Mouse (Mus musculus): Measurements from ENCODE around the gene Uck2. TPM values are rescaled to one million over a fixed set of nuclear protein-coding genes. Genes with fewer than 3 reads are reported as not detected.

Uck2 gene
- polyA plus RNA-seq, 1 experiment from 2014 or later: 138 TPM

GRCm38 (mm10) chr1:167212710-167213109 is 72.4 kb downstream of the Uck2 start:
- DNase-seq (ENCODE audit: low spot score): no peak
- no peak overlapping the region for H3K27ac ChIP-seq

GRCm38 (mm10) chr1:167211979-167212614 is 73.0 kb downstream of the Uck2 start:
- no peaks in the 10 kb centered on the region for H3K4me1 ChIP-seq
- peak; percentile 78 for DNase-seq (ENCODE audit: low spot score)
- 30% methylated on average over 7 of the region's 7 CpGs for WGBS
- H3K4me3 ChIP-seq: no peak overlapping the region
- H3K27me3 ChIP-seq (ENCODE audit: low read depth, poor library complexity, severe bottlenecking): no peaks in the 10 kb centered on the region
- no peaks in the 10 kb centered on the region for H3K9me3 ChIP-seq (replicated peaks)
- H3K27ac ChIP-seq: no peak overlapping the region
- no peaks in the 10 kb centered on the region for H3K36me3 ChIP-seq

More at GRCm38 (mm10) chr1:167212710-167213109, 72.4 kb downstream of the Uck2 start:
- WGBS: 100% methylated on average over 1 of the region's 1 CpGs
- Histone ChIP-seq H3K27me3 (ENCODE audit: low read depth, poor library complexity, severe bottlenecking) (no peaks in the 10 kb centered on the region), H3K4me1 (no peaks in the 10 kb centered on the region), H3K36me3 (no peaks in the 10 kb centered on the region), H3K4me3 (no peak overlapping the region), H3K9me3 (replicated peaks) (no peaks in the 10 kb centered on the region)

- no peaks in the 10 kb centered on the region for H3K36me3 ChIP-seq
- H3K4me1 ChIP-seq: no peaks in the 10 kb centered on the region
- H3K4me3 ChIP-seq: no peak overlapping the region
- WGBS: 71% methylated on average over 4 of the region's 4 CpGs
- H3K9me3 ChIP-seq (replicated peaks): no peaks in the 10 kb centered on the region
- DNase-seq (ENCODE audit: low spot score): no peak
- no peak overlapping the region for H3K27ac ChIP-seq
- no peaks in the 10 kb centered on the region for H3K27me3 ChIP-seq (ENCODE audit: low read depth, poor library complexity, severe bottlenecking)
Measured at GRCm38 (mm10) chr1:167208816-167209215, 76.3 kb downstream of the Uck2 start.

GRCm38 (mm10) chr1:167205177-167205750 is 79.9 kb downstream of the Uck2 start:
- Histone ChIP-seq H3K4me1 (no peaks in the 10 kb centered on the region), H3K27me3 (ENCODE audit: low read depth, poor library complexity, severe bottlenecking) (no peaks in the 10 kb centered on the region), H3K9me3 (replicated peaks) (no peaks in the 10 kb centered on the region), H3K36me3 (no peaks in the 10 kb centered on the region), H3K4me3 (no peak overlapping the region), H3K27ac (no peak overlapping the region)
- no peak for DNase-seq (ENCODE audit: low spot score)
- WGBS: 78% methylated on average over 8 of the region's 8 CpGs

- 85% methylated on average over 1 of the region's 1 CpGs for WGBS
Measured at GRCm38 (mm10) chr1:167204421-167204820, 80.7 kb downstream of the Uck2 start.

GRCm38 (mm10) chr1:167194766-167195165 is 90.4 kb downstream of the Uck2 start:
- Histone ChIP-seq H3K9me3 (replicated peaks) (no peaks in the 10 kb centered on the region), H3K27me3 (ENCODE audit: low read depth, poor library complexity, severe bottlenecking) (no peaks in the 10 kb centered on the region), H3K4me3 (no peak overlapping the region), H3K27ac (no peak overlapping the region), H3K4me1 (no peaks in the 10 kb centered on the region), H3K36me3 (no peaks in the 10 kb centered on the region)
- peak; percentile 36 for DNase-seq (ENCODE audit: low spot score)
- WGBS: 56% methylated on average over 8 of the region's 8 CpGs

More at GRCm38 (mm10) chr1:167204421-167204820, 80.7 kb downstream of the Uck2 start:
- Histone ChIP-seq H3K9me3 (replicated peaks) (no peaks in the 10 kb centered on the region), H3K36me3 (no peaks in the 10 kb centered on the region), H3K27me3 (ENCODE audit: low read depth, poor library complexity, severe bottlenecking) (no peaks in the 10 kb centered on the region), H3K4me3 (no peak overlapping the region), H3K27ac (no peak overlapping the region), H3K4me1 (no peaks in the 10 kb centered on the region)
- DNase-seq (ENCODE audit: low spot score): no peak

GRCm38 (mm10) chr1:167187791-167188190 is 97.3 kb downstream of the Uck2 start:
- WGBS: 38% methylated on average over 5 of the region's 5 CpGs
- no peak overlapping the region for H3K4me3 ChIP-seq
- no peaks in the 10 kb centered on the region for H3K27me3 ChIP-seq (ENCODE audit: low read depth, poor library complexity, severe bottlenecking)
- H3K9me3 ChIP-seq (replicated peaks): no peaks in the 10 kb centered on the region
- H3K36me3 ChIP-seq: no peaks in the 10 kb centered on the region
- DNase-seq (ENCODE audit: low spot score): peak; percentile 66
- no peak overlapping the region for H3K27ac ChIP-seq
- no peaks in the 10 kb centered on the region; the same call in 1 of the 2 replicates for H3K4me1 ChIP-seq

- no peak overlapping the region for H3K4me3 ChIP-seq
- 0 out of 2 replicates have a peak overlapping the region, but pooled peaks have one; percentile 46 for H3K27ac ChIP-seq
- no peaks in the 10 kb centered on the region for H3K9me3 ChIP-seq (replicated peaks)
- H3K36me3 ChIP-seq: no peaks in the 10 kb centered on the region
- 25% methylated on average over 9 of the region's 9 CpGs for WGBS
- peaks cover 15% of the 10 kb centered on the region for H3K4me1 ChIP-seq
- peak; percentile 58 for DNase-seq (ENCODE audit: low spot score)
- H3K27me3 ChIP-seq (ENCODE audit: low read depth, poor library complexity, severe bottlenecking): no peaks in the 10 kb centered on the region
Measured at GRCm38 (mm10) chr1:167181919-167182616, 103.1 kb downstream of the Uck2 start.

Small RNA genes lying within 50 kb of the gene (microRNA-seq; reads per million reads assigned to microRNA genes)
- gene Mir6347: not detected

Other genes starting within 250 kb of the Uck2 start
- 60.9 and 64.4 TPM in 2 replicates for gene Tmco1, start 23.1 kb upstream of the Uck2 start, polyA plus RNA-seq (2016; fragmentation: Nextera tagmentation; extraction: Ambion mirVana)
- 41.2 and 43.5 TPM in 2 replicates for gene Aldh9a1, start 64.7 kb upstream of the Uck2 start, polyA plus RNA-seq (2016; fragmentation: Nextera tagmentation; extraction: Ambion mirVana)
- 45.7 and 47.6 TPM in 2 replicates for gene Mgst3, start 108.5 kb upstream of the Uck2 start, polyA plus RNA-seq (2016; fragmentation: Nextera tagmentation; extraction: Ambion mirVana)
- not detected in 2 replicates for gene Lrrc52, start 181.5 kb upstream of the Uck2 start, polyA plus RNA-seq (2016; fragmentation: Nextera tagmentation; extraction: Ambion mirVana)